Mouse (Mus musculus) embryonic facial prominence, embryonic 13.5 days (tissue): ENCODE data around the gene Runx1. TPM values are rescaled to one million over a fixed set of nuclear protein-coding genes. Genes with fewer than 3 reads are reported as not detected.

Experiments used
- ATAC-seq: fragments of 200-750 bp; cut with Nextera tagmentation; 2 replicates; pipeline ENCODE4 v1.8.0; 2017; ENCODE audit warnings: low read depth; ENCODE audit not compliant: insufficient number of reproducible peaks, insufficient read depth, low FRiP score, low TSS enrichment
- H3K27ac ChIP-seq: fragments of 300-500 bp; sonication (generic); 2 replicates; pipeline ENCODE4 v1.5.1; 2015; ENCODE audit warnings: moderate library complexity, mild to moderate bottlenecking, inconsistent platforms
- H3K27me3 ChIP-seq: fragments of 300-500 bp; sonication (generic); 2 replicates; pipeline ENCODE4 v1.6.1; 2015; ENCODE audit warnings: mild to moderate bottlenecking, inconsistent platforms
- H3K36me3 ChIP-seq: fragments of 300-500 bp; sonication (generic); 2 replicates; pipeline ENCODE4 v1.6.1; 2015; ENCODE audit warnings: mild to moderate bottlenecking, inconsistent platforms
- H3K4me1 ChIP-seq: fragments of 300-500 bp; sonication (generic); 2 replicates; pipeline ENCODE4 v1.6.1; 2015; ENCODE audit warnings: inconsistent platforms
- H3K4me2 ChIP-seq: fragments of 300-500 bp; sonication (generic); 2 replicates; pipeline ENCODE4 v1.6.1; 2015; ENCODE audit warnings: moderate library complexity, mild to moderate bottlenecking, inconsistent platforms
- H3K4me3 ChIP-seq: fragments of 300-500 bp; sonication (generic); 2 replicates; pipeline ENCODE4 v1.5.1; 2015; ENCODE audit warnings: mild to moderate bottlenecking, inconsistent platforms
- H3K9ac ChIP-seq: fragments of 300-500 bp; sonication (generic); 2 replicates; pipeline ENCODE4 v1.6.1; 2015; ENCODE audit warnings: mild to moderate bottlenecking, inconsistent platforms
- H3K9me3 ChIP-seq: fragments of 300-500 bp; sonication (generic); 2 replicates; pipeline ENCODE4 v1.6.1; 2016; ENCODE audit warnings: inconsistent platforms
- WGBS: fragments of 180-500 bp; shearing (Covaris S2); methylation state at CpG from one replicate; pipeline ENCODE4 v1.1.7; 2015; ENCODE audit warnings: mixed read lengths; 5-methylcytosine and 5-hydroxymethylcytosine counted together
- polyA plus RNA-seq: library from polyadenylated mRNA; unstranded; fragments of >200 nt; fragmentation: Nextera tagmentation; extraction: Ambion mirVana; gene quantifications from 2 replicates; pipeline ENCODE4 v1.2.1, GENCODE M21; 2015

Gene Runx1
- polyA plus RNA-seq, 1 experiment from 2014 or later = 19.3 TPM

DNA sequence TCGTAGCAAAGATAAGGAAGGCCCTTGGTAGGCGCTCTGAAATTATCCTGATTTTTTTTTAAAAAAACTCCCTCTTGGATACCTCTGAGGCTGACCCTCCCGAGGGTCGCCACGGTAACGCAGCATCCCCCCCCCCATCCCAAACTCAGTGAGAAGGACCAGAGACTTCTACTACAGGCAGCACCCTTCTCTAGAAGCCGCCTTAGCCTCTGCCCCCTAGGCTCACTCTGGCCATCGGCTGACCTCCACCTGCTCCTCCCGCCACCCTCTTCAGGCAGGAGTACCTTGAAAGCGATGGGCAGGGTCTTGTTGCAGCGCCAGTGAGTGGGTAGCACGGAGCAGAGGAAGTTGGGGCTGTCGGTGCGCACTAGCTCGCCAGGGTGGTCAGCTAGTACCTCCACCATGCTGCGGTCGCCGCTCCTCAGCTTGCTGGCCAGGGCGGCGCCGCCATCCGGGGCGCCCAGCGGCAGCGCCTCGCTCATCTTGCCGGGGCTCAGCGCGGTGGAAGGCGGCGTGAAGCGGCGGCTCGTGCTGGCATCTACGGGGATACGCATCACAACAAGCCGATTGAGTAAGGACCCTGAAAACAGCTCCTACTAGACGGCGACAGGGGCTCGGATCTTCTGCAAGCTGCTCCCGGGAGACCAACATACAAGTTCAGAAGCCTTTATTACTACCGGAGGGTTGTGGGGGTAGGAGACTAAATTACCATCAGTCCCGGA, 130.6 kb downstream of the Runx1 start:
- Histone ChIP-seq H3K9ac (peak overlapping the region; percentile 84), H3K36me3 (no peaks in the 10 kb centered on the region), H3K4me3 (peak overlapping the region; percentile 68), H3K4me2 (peak overlapping the region; percentile 97), H3K27ac (peak overlapping the region; percentile 55), H3K4me1 (peaks cover 55% of the 10 kb centered on the region), H3K9me3 (no peaks in the 10 kb centered on the region), H3K27me3 (peaks cover 22% of the 10 kb centered on the region)
- under 1% methylated on average over 43 of the region's 43 CpGs for WGBS
- no peak for ATAC-seq

DNA sequence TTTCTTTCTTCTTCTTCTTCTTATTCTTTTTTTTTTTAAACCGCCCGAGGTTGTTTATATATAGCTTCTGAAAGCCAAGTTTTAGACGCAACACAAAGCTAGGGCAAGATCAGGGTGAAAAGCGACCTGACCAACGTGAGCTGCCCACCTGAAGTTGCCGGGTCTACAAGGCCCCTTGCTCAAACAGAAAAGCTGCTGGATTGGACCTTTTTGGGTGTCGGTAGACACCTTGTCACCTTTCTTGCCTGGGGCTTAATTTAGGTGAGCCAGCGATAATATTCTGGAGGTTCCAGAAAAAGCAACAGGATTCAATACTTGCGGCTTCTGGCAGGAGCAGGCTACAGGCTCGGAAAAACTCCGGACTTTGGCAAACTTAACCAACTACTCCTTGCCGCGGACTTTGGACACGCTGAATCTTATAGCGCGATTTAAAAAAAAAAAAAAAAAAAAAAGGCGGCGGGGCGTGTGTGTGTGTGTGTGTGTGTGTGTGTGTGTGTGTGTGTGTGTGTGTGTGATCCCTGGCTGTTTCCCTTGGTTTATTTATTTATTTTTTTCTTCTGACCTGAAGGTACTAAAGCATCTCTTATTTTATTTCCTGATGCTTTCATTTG, 131.3 kb downstream of the Runx1 start:
- 1% methylated on average over 16 of the region's 19 CpGs for WGBS
- ATAC-seq = no peak
- Histone ChIP-seq H3K27me3 (peaks cover 22% of the 10 kb centered on the region), H3K4me1 (peaks cover 48% of the 10 kb centered on the region), H3K9me3 (no peaks in the 10 kb centered on the region), H3K36me3 (peaks cover 5% of the 10 kb centered on the region), H3K4me3 (peak overlapping the region; percentile 68), H3K9ac (peak overlapping the region; percentile 84), H3K27ac (0 out of 2 replicates have a peak overlapping the region, but pooled peaks have one; percentile 2), H3K4me2 (peak overlapping the region; percentile 97)

DNA sequence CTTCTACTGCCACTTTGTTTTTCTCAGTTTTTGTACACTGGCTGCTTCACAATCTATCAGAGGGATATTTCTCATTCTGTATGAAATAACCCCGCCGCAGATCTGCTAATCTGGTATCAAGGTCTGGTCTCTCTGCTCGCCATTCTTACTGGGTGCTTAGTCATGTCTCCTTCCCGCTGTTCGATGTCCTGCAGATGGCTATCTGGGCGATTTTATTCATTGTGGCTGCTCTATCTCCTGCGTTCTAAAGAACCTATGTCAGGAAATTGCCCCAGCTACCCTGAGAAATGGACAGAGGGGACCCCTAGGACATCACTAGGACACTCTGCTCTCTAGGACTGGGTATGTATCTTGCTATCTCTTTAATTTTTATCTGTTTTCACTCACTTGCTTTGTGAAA, 135.2 kb downstream of the Runx1 start:
- H3K4me3 ChIP-seq = no peak overlapping the region
- 78% methylated on average over 7 of the region's 7 CpGs for WGBS
- peak overlapping the region; percentile 26 for H3K4me2 ChIP-seq
- ATAC-seq = no peak
- H3K36me3 ChIP-seq = peaks cover 38% of the 10 kb centered on the region
- H3K27ac ChIP-seq = no peak overlapping the region
- H3K9me3 ChIP-seq = no peaks in the 10 kb centered on the region
- no peak overlapping the region for H3K9ac ChIP-seq
- H3K27me3 ChIP-seq = peaks cover 10% of the 10 kb centered on the region
- H3K4me1 ChIP-seq = peaks cover 32% of the 10 kb centered on the region

DNA sequence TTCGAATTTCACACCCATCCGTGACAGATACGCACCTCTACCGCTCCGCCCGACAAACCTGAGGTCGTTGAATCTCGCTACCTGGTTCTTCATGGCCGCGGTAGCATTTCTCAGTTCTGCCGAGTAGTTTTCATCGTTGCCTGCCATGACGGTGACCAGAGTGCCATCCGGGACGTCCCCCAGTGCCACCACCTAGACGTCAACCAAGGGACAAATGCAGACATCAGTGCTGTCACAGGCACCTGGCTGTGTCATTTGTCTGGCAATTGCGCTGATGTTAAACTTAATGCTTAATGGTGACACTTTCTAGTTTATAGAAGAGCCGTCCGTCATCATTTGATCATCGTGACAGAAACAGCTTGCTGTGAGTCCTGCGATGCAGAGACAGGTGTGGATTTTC, 137.0 kb downstream of the Runx1 start:
- Histone ChIP-seq H3K4me1 (peaks cover 38% of the 10 kb centered on the region), H3K36me3 (peaks cover 41% of the 10 kb centered on the region), H3K9me3 (no peaks in the 10 kb centered on the region), H3K4me2 (no peak overlapping the region), H3K27me3 (peaks cover 5% of the 10 kb centered on the region), H3K9ac (no peak overlapping the region), H3K4me3 (no peak overlapping the region), H3K27ac (no peak overlapping the region)
- no peak for ATAC-seq
- WGBS = 91% methylated on average over 21 of the region's 21 CpGs

DNA sequence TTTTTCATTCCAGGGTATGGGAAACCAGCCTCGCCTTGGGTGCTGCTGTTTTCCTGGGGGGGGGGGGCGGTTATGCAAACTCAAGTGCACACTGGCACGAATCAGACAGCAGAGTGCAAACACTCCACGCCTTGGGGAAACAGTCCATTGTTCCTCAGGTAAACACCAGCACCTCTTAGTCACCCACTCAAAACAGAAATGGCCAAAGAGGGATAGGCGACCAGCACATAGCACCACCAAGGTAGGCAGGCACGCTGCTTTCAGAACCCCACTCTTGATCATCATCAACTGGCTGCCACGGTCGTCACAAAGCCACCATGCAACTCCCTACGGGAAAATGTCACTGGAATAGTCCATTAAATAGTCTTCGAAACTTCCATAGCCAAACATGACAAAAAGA, 139.0 kb downstream of the Runx1 start:
- H3K4me1 ChIP-seq = peaks cover 36% of the 10 kb centered on the region
- H3K9ac ChIP-seq = no peak overlapping the region
- whole genome bisulfite sequencing = 90% methylated on average over 10 of the region's 10 CpGs
- no peak overlapping the region for H3K4me2 ChIP-seq
- H3K4me3 ChIP-seq = no peak overlapping the region
- H3K9me3 ChIP-seq = no peaks in the 10 kb centered on the region
- H3K27me3 ChIP-seq = no peaks in the 10 kb centered on the region; the same call in none of the 2 replicates
- H3K27ac ChIP-seq = no peak overlapping the region
- H3K36me3 ChIP-seq = peaks cover 51% of the 10 kb centered on the region
- no peak for ATAC-seq

DNA sequence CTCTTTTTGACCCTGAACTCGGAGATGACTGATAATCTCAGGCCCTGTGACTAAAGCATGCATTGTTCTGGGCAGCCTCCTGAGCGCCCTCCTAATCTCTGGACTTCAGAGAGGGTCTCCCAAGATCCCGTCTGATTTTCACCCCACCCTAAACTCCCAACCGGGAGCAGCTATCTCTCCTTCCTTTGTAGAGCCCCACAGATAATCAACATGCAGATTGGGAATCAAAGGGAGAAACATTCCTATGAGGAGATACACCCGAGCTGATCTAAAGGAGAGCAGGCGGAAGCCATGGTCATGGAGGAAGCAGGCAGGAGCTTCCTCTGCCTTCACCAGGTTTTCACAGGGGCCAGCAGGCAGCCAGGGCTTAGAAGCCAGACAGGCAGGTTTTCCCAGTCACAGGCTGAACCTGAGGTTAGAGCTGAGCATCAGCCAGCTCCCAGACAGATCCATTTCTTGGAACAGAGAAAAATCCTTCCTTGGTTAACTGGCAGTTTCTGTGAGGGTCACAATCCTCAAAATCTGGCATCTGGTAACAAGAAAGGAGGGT, 140.1 kb downstream of the Runx1 start:
- Histone ChIP-seq H3K4me3 (no peak overlapping the region), H3K4me1 (peaks cover 44% of the 10 kb centered on the region), H3K9me3 (no peaks in the 10 kb centered on the region), H3K36me3 (peaks cover 54% of the 10 kb centered on the region), H3K9ac (no peak overlapping the region), H3K27me3 (no peaks in the 10 kb centered on the region; the same call in 1 of the 2 replicates), H3K4me2 (no peak overlapping the region), H3K27ac (peak overlapping the region; percentile 49; the same call in 1 of the 2 replicates)
- WGBS = 41% methylated on average over 6 of the region's 6 CpGs
- ATAC-seq = no peak

DNA sequence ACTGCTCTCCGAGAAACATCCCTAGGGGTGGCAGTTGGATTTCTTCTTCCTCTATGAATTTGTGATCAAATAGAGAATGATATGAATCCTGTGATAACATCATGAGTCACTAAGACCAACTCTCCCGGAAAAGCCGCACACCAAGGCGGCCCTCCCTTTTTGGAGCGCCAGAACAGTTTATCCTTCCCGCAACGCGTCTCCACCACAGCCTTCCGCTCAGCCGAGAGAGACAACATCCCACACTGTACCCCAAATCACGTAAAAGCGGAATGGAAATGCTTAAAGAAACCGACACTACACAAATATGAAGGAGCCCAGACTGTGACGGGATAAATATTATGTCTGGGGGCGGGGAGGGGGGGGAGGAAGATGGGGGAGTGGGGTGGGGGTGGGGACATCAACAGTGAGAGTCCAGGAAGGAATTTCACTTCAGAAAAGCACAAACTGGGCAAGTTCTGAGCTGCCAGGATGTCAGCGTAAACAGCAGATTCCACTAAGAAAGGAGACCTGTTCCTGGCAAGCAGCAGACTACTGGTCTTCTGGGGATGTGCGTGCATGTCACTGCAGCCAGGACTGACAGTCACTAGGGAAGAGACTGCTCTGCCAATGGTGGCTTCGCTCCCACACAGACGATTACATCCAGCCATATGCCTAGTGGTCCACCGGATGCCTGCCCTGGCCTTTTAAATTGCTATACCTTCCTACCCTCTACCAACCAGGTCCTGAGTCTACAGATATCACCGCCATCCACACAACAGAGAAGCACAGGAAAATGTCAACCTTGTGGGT, 141.3 kb downstream of the Runx1 start:
- Histone ChIP-seq H3K9me3 (no peaks in the 10 kb centered on the region), H3K4me2 (peak overlapping the region; percentile 36), H3K36me3 (peaks cover 49% of the 10 kb centered on the region), H3K4me3 (no peak overlapping the region), H3K9ac (no peak overlapping the region), H3K27ac (peak overlapping the region; percentile 49), H3K4me1 (peaks cover 47% of the 10 kb centered on the region), H3K27me3 (no peaks in the 10 kb centered on the region)
- WGBS = 46% methylated on average over 21 of the region's 21 CpGs
- no peak for ATAC-seq

DNA sequence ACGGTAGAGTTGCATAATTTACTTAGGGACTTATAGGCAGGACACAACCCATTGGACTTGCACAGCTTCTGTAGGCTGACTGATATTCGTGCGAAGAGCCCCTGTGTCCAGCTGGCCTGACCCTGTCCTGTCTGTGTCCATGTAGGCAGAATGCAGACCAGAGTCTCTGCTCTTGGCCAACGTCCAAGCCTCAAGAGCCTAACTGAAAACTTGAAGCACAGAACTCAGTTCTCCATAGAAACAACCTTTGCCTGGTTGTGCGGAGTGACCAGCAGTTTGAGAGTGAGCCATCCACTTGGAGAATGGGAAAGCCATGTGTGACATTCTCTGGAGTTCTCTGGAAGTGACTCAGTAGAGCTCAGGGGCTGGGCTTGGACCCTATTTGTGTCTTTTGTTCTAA, 149.3 kb downstream of the Runx1 start:
- no peak for ATAC-seq
- H3K9ac ChIP-seq = no peak overlapping the region
- peaks cover 23% of the 10 kb centered on the region for H3K4me1 ChIP-seq
- H3K4me2 ChIP-seq = no peak overlapping the region
- no peak overlapping the region for H3K27ac ChIP-seq
- H3K36me3 ChIP-seq = peaks cover 35% of the 10 kb centered on the region
- H3K9me3 ChIP-seq = no peaks in the 10 kb centered on the region
- no peaks in the 10 kb centered on the region for H3K27me3 ChIP-seq
- WGBS = 86% methylated on average over 5 of the region's 5 CpGs
- no peak overlapping the region for H3K4me3 ChIP-seq

DNA sequence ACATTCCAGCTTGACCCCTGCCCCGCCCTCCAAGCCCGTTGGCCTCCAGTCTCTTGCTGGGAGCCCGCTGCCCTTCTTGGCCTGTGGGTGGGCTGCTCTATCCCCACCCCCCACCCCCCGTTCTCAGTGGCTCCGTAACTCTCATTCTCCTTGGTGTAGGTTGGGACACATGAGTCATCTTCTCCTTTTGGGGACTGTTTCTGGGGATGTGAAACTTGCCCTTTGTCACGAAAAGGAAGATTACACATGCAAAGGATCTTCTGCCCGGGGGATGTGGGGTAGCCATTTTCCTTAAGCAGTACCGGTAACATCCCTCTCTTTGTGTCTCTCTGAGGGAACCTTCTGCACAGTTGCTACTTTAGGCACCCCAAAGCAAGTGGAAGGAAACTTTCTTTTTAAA, 150.3 kb downstream of the Runx1 start:
- Histone ChIP-seq H3K4me1 (peaks cover 14% of the 10 kb centered on the region), H3K4me2 (no peak overlapping the region), H3K4me3 (no peak overlapping the region), H3K9me3 (no peaks in the 10 kb centered on the region), H3K27me3 (no peaks in the 10 kb centered on the region), H3K27ac (no peak overlapping the region), H3K36me3 (peaks cover 45% of the 10 kb centered on the region), H3K9ac (no peak overlapping the region)
- WGBS = 49% methylated on average over 8 of the region's 8 CpGs
- ATAC-seq = no peak

DNA sequence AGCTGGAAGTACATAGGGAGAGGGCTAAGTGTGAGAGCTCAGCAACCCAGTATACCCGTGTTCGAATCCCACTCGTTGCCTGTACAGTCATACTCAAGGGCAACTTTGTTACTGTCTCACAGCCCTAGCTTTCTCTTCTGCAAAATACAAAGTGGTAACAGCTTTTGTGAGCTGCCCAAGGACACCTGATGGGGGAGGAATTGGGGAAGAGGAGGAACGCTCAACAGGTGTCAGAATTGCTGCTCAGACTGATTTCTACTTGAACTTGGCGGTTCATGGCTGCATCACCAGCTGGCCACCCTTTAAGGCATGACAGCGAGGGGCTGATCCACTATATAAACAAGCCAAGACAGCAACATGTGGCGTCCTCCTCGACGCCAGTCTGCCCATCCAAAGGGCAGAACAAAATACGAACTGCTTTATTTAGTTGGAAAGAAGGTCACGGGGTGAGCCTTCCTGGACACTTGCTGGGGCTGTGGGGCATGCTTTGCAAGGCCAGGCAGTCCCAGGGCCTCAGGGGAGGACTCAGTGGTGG, 151.0 kb downstream of the Runx1 start:
- H3K4me1 ChIP-seq = peaks cover 12% of the 10 kb centered on the region
- no peaks in the 10 kb centered on the region for H3K27me3 ChIP-seq
- WGBS = 69% methylated on average over 11 of the region's 11 CpGs
- H3K4me2 ChIP-seq = no peak overlapping the region
- H3K27ac ChIP-seq = no peak overlapping the region
- ATAC-seq = no peak
- H3K9ac ChIP-seq = no peak overlapping the region
- H3K9me3 ChIP-seq = no peaks in the 10 kb centered on the region
- H3K4me3 ChIP-seq = no peak overlapping the region
- H3K36me3 ChIP-seq = peaks cover 48% of the 10 kb centered on the region

DNA sequence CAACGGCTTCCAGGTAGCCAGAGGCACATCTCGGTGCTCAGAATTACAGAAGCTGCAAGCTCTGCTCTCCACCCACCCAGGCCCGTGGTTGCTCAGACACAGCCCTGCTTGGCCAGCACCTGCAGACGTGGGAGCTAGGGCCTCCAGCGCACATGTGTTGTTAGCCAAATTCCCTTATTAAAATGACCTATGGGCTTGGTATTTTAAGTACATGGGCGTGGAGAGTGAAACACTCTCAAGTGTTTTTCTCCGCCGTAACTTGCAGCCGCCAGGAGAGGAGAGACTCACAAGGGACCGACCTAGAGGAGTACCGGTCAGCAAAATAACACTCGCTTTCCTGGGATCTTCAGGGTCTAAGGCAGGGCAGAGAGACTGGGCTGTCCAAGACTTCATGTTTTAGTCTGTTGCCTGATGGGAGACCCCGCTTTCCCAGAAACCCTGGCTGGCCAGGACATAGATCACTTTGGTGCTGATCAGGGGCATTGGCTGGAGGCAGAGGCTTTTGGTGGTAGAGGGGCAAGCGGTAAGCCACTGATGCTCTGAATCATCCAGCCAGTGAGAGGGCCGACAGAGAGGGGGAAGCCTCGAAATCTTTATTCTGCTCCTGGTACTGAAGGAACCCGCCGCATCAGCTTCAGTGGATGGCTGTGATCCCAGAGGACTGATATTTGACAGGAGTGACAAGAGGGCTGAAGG, 151.7 kb downstream of the Runx1 start:
- 66% methylated on average over 18 of the region's 18 CpGs for WGBS
- ATAC-seq = no peak
- H3K4me2 ChIP-seq = no peak overlapping the region

More for the DNA sequence above, 151.7 kb downstream of the Runx1 start:
- H3K9ac ChIP-seq = no peak overlapping the region
- no peaks in the 10 kb centered on the region for H3K27me3 ChIP-seq
- peaks cover 12% of the 10 kb centered on the region for H3K4me1 ChIP-seq
- H3K36me3 ChIP-seq = peaks cover 48% of the 10 kb centered on the region
- H3K9me3 ChIP-seq = no peaks in the 10 kb centered on the region
- H3K27ac ChIP-seq = no peak overlapping the region
- no peak overlapping the region for H3K4me3 ChIP-seq
